In genomic region chr3:148987591-148988292, GRCm38 (mm10) we compare ENCODE assay signal across 8 mouse cellular contexts. TPM values are rescaled to one million over a fixed set of nuclear protein-coding genes. Genes with fewer than 3 reads are reported as not detected.
A peak's percentile ranks its signal among the peaks of the same experiment; 100 is the strongest.
DNase-seq lines count a peak whose midpoint lies in the region; ATAC-seq and TF ChIP-seq lines count a peak whose summit lies in the region.

No protein-coding gene starts in this region.

- peak overlapping the region; percentile 76 for H3K4me3 ChIP-seq in hindbrain, postnatal 0 days (ENCODE audit: low read length)
- H3K4me3 ChIP-seq in limb, embryonic 10.5 days, result peak overlapping the region; percentile 97

- no peaks in the 10 kb centered on the region for H3K4me1 ChIP-seq in hindbrain, postnatal 0 days (ENCODE audit: insufficient read depth, low read length)
- peaks cover 58% of the 10 kb centered on the region for H3K4me1 ChIP-seq in limb, embryonic 10.5 days

- peak overlapping the region; percentile 77 for H3K9ac ChIP-seq in hindbrain, postnatal 0 days (replicated peaks; ENCODE audit: low read length)

- no peaks in the 10 kb centered on the region for H3K27me3 ChIP-seq in hindbrain, postnatal 0 days (ENCODE audit: insufficient read depth, low read length)
- no peaks in the 10 kb centered on the region for H3K27me3 ChIP-seq in limb, embryonic 10.5 days (ENCODE audit: low read depth, poor library complexity, severe bottlenecking)

- under 1% methylated on average over 42 of the region's 45 CpGs for WGBS in hindbrain, postnatal 0 days
- under 1% methylated on average over 45 of the region's 45 CpGs for WGBS in limb, embryonic 10.5 days

- intact Hi-C loops in gastrocnemius, postnatal 14 days (cut with DNase I; ENCODE audit: low total_unique reads), result no loop called here

- H3K36me3 ChIP-seq in hindbrain, postnatal 0 days (ENCODE audit: insufficient read depth, low read length), result no peaks in the 10 kb centered on the region
- H3K36me3 ChIP-seq in limb, embryonic 10.5 days, result no peaks in the 10 kb centered on the region

- TF ChIP-seq CTCF in hindbrain, postnatal 0 days (IDR thresholded peaks at IDR 0.05; ENCODE audit: low read depth), result peak; percentile 72

- peak overlapping the region; percentile 91 for H3K27ac ChIP-seq in hindbrain, postnatal 0 days
- peak overlapping the region; percentile 99 for H3K27ac ChIP-seq in limb, embryonic 10.5 days

- no peaks in the 10 kb centered on the region for H3K9me3 ChIP-seq in hindbrain, postnatal 0 days (ENCODE audit: low read length)
- H3K9me3 ChIP-seq in limb, embryonic 10.5 days (replicated peaks), result no peaks in the 10 kb centered on the region

- H3K4me2 ChIP-seq in hindbrain, postnatal 0 days (ENCODE audit: low read depth, low read length), result peak overlapping the region; percentile 95

- peak; percentile 69 for ATAC-seq in hindbrain, postnatal 0 days
- ATAC-seq in activated CD4-positive, CD25-positive, alpha-beta regulatory T cell, adult 4 months, result no peak

- DNase-seq in adrenal gland, adult 18-20 months (ENCODE audit: low spot score in 2 of 2), result peak; percentile 77 to 82
- DNase-seq in embryo, embryonic 10.5 days (ENCODE audit: low spot score), result peak; percentile 89
- peak; percentile 86 for DNase-seq in gastrocnemius, postnatal 14 days
- DNase-seq in hindbrain, postnatal 0 days (ENCODE audit: low spot score), result peak; percentile 85
- DNase-seq in limb, embryonic 10.5 days (ENCODE audit: low spot score), result peak; percentile 86
- DNase-seq in mesoderm, embryonic 11.5 days (ENCODE audit: low read depth, low spot score), result peak; percentile 88
- DNase-seq in right cerebral cortex, postnatal 25 days, result peak; percentile 71

RNA-seq across cellular contexts. Expression of gene Adgrl2, which starts 2.6 kb away (rescaled TPM):
- total RNA-seq in adrenal gland, adult 18-20 months (2021), result 10 to 100 TPM; 43.4 to 55.1 TPM
- 10 to 100 TPM; 26.4 to 30.5 TPM for total RNA-seq in gastrocnemius, postnatal 14 days (2021)
- 106 and 118 TPM in 2 replicates for total RNA-seq in hindbrain, postnatal 0 days (2014; rRNA removed)
- 81.2 and 82.5 TPM in 2 replicates for polyA plus RNA-seq in hindbrain, postnatal 0 days (2015; fragmentation: Nextera tagmentation; extraction: Ambion mirVana)
- 79.2 and 81.2 TPM in 2 replicates for polyA plus RNA-seq in limb, embryonic 10.5 days (2016; fragmentation: Nextera tagmentation; extraction: Ambion mirVana)
- polyA plus RNA-seq in activated CD4-positive, CD25-positive, alpha-beta regulatory T cell, adult 4 months (2017; shearing (Covaris generic)), result under 1 TPM in 1 of 2 experiments, not detected in 1; 0.17 TPM
